Mouse (Mus musculus): ENCODE results near the gene Map3k3. TPM values are rescaled to one million over a fixed set of nuclear protein-coding genes. Genes with fewer than 3 reads are reported as not detected.
A peak's percentile ranks its signal among the peaks of the same experiment; 100 is the strongest.

The Map3k3 gene
- total RNA-seq (2014; rRNA removed), result 29.2 and 32.9 TPM in 2 replicates
- polyA plus RNA-seq (2015; fragmentation: Nextera tagmentation; extraction: Ambion mirVana), result 6.7 and 8.5 TPM in 2 replicates

- Histone ChIP-seq H3K9me3 (ENCODE audit: low read length) (no peaks in the 10 kb centered on the region), H3K4me3 (ENCODE audit: low read depth, low read length) (peak within 1 kb of the TSS; percentile 96), H3K4me1 (ENCODE audit: insufficient read depth) (peaks cover 5% of the 10 kb centered on the region; the same call in 1 of the 2 replicates), H3K36me3 (ENCODE audit: insufficient read depth) (no peaks in the 10 kb centered on the region), H3K9ac (peak within 1 kb of the TSS; percentile 82), H3K4me2 (ENCODE audit: low read depth) (peak within 1 kb of the TSS; percentile 72), H3K27ac (ENCODE audit: low read depth, low read length) (peak within 1 kb of the TSS; percentile 95), H3K27me3 (ENCODE audit: insufficient read depth, low read length) (no peaks in the 10 kb centered on the region)
- 1% methylated on average over 69 of the region's 69 CpGs for WGBS
- ATAC-seq (peak; percentile 97), DNase-seq (peak; percentile 100)
- peak; percentile 80 for TF ChIP-seq CTCF (IDR thresholded peaks at IDR 0.05; ENCODE audit: low read depth)
Observed at GRCm38 (mm10) chr11:106083708-106084701, at the start of gene Map3k3. TSS of gene Map3k3 (plus strand) at chr11:106084613.

GRCm38 (mm10) chr11:106034986-106035385 is 49.4 kb upstream of the Map3k3 start:
- no peak overlapping the region for H3K27ac ChIP-seq (ENCODE audit: low read depth, low read length)
- H3K4me1 ChIP-seq (ENCODE audit: insufficient read depth), result peaks cover 12% of the 10 kb centered on the region
- no peaks in the 10 kb centered on the region for H3K9me3 ChIP-seq (ENCODE audit: low read length)
- H3K4me3 ChIP-seq (ENCODE audit: low read depth, low read length), result no peak overlapping the region
- ATAC-seq, result no peak
- no peak overlapping the region for H3K4me2 ChIP-seq (ENCODE audit: low read depth)
- DNase-seq, result no peak
- no peaks in the 10 kb centered on the region for H3K36me3 ChIP-seq (ENCODE audit: insufficient read depth)
- no peak overlapping the region for H3K9ac ChIP-seq
- WGBS, result 89% methylated on average over 9 of the region's 9 CpGs
- H3K27me3 ChIP-seq (ENCODE audit: insufficient read depth, low read length), result no peaks in the 10 kb centered on the region
- TF ChIP-seq CTCF (IDR thresholded peaks at IDR 0.05; ENCODE audit: low read depth), result no peak

- Histone ChIP-seq H3K4me1 (ENCODE audit: insufficient read depth) (peaks cover 12% of the 10 kb centered on the region), H3K9ac (peak within 1 kb of the TSS; percentile 82), H3K4me3 (ENCODE audit: low read depth, low read length) (peak within 1 kb of the TSS; percentile 80), H3K27ac (ENCODE audit: low read depth, low read length) (peak within 1 kb of the TSS; percentile 89), H3K9me3 (ENCODE audit: low read length) (no peaks in the 10 kb centered on the region), H3K4me2 (ENCODE audit: low read depth) (peak within 1 kb of the TSS; percentile 64), H3K36me3 (ENCODE audit: insufficient read depth) (no peaks in the 10 kb centered on the region), H3K27me3 (ENCODE audit: insufficient read depth, low read length) (no peaks in the 10 kb centered on the region)
- DNase-seq (peak; percentile 100), ATAC-seq (peak; percentile 98)
- 2% methylated on average over 65 of the region's 66 CpGs for WGBS
- no peak for TF ChIP-seq CTCF (IDR thresholded peaks at IDR 0.05; ENCODE audit: low read depth)
Observed at GRCm38 (mm10) chr11:106036548-106037417, 47.6 kb upstream of the Map3k3 start, which contains the start of gene Dcaf7. TSS of gene Dcaf7 (plus strand) at chr11:106036872.

GRCm38 (mm10) chr11:106037418-106037751 is 47.0 kb upstream of the Map3k3 start:
- Histone ChIP-seq H3K9ac (peak overlapping the region; percentile 82), H3K4me2 (ENCODE audit: low read depth) (peak overlapping the region; percentile 55), H3K4me3 (ENCODE audit: low read depth, low read length) (peak overlapping the region; percentile 80), H3K27me3 (ENCODE audit: insufficient read depth, low read length) (no peaks in the 10 kb centered on the region), H3K36me3 (ENCODE audit: insufficient read depth) (no peaks in the 10 kb centered on the region), H3K9me3 (ENCODE audit: low read length) (no peaks in the 10 kb centered on the region), H3K27ac (ENCODE audit: low read depth, low read length) (peak overlapping the region; percentile 89), H3K4me1 (ENCODE audit: insufficient read depth) (peaks cover 12% of the 10 kb centered on the region)
- ATAC-seq (peak; percentile 68), DNase-seq (peak; percentile 87)
- WGBS, result under 1% methylated on average over 13 of the region's 13 CpGs
- peak; percentile 42 for TF ChIP-seq CTCF (IDR thresholded peaks at IDR 0.05; ENCODE audit: low read depth)

- TF ChIP-seq CTCF (IDR thresholded peaks at IDR 0.05; ENCODE audit: low read depth), result no peak
- no peak overlapping the region for H3K9ac ChIP-seq
- H3K27ac ChIP-seq (ENCODE audit: low read depth, low read length), result no peak overlapping the region
- DNase-seq (no peak), ATAC-seq (no peak)
- no peak overlapping the region for H3K4me2 ChIP-seq (ENCODE audit: low read depth)
- H3K4me1 ChIP-seq (ENCODE audit: insufficient read depth), result no peaks in the 10 kb centered on the region
- peaks cover 18% of the 10 kb centered on the region for H3K36me3 ChIP-seq (ENCODE audit: insufficient read depth)
- no peaks in the 10 kb centered on the region for H3K27me3 ChIP-seq (ENCODE audit: insufficient read depth, low read length)
- no peak overlapping the region for H3K4me3 ChIP-seq (ENCODE audit: low read depth, low read length)
- no peaks in the 10 kb centered on the region for H3K9me3 ChIP-seq (ENCODE audit: low read length)
Observed at GRCm38 (mm10) chr11:106044349-106044748, 40.1 kb upstream of the Map3k3 start.

GRCm38 (mm10) chr11:106045256-106045655 is 39.2 kb upstream of the Map3k3 start:
- 95% methylated on average over 1 of the region's 1 CpGs for WGBS
- ATAC-seq, result no peak
- no peaks in the 10 kb centered on the region for H3K27me3 ChIP-seq (ENCODE audit: insufficient read depth, low read length)

More at GRCm38 (mm10) chr11:106045256-106045655, 39.2 kb upstream of the Map3k3 start:
- TF ChIP-seq CTCF (IDR thresholded peaks at IDR 0.05; ENCODE audit: low read depth), result no peak
- H3K4me2 ChIP-seq (ENCODE audit: low read depth), result no peak overlapping the region
- H3K9ac ChIP-seq, result no peak overlapping the region
- H3K9me3 ChIP-seq (ENCODE audit: low read length), result no peaks in the 10 kb centered on the region
- peaks cover 23% of the 10 kb centered on the region for H3K36me3 ChIP-seq (ENCODE audit: insufficient read depth)
- H3K4me3 ChIP-seq (ENCODE audit: low read depth, low read length), result no peak overlapping the region
- DNase-seq, result no peak
- H3K4me1 ChIP-seq (ENCODE audit: insufficient read depth), result no peaks in the 10 kb centered on the region
- no peak overlapping the region for H3K27ac ChIP-seq (ENCODE audit: low read depth, low read length)
